Mouse (Mus musculus) liver, embryonic 16.5 days (tissue): ENCODE results near the gene Kiss1. TPM values are rescaled to one million over a fixed set of nuclear protein-coding genes. Genes with fewer than 3 reads are reported as not detected.

Experiments used
- ATAC-seq: fragments of 200-750 bp; cut with Nextera tagmentation; 2 replicates; pipeline ENCODE4 v1.8.0; 2017; ENCODE audit warnings: low read depth, mild to moderate bottlenecking, moderate number of reproducible peaks, moderate library complexity
- H3K27ac ChIP-seq: fragments of 300-500 bp; sonication (generic); 2 replicates; pipeline ENCODE4 v1.5.1; 2014; ENCODE audit warnings: mild to moderate bottlenecking, low read length
- H3K27me3 ChIP-seq: fragments of 300-500 bp; sonication (generic); 2 replicates; pipeline ENCODE4 v1.6.1; 2014; ENCODE audit warnings: low read depth, low read length, mixed read lengths; ENCODE audit not compliant: control insufficient read depth, insufficient read depth
- H3K36me3 ChIP-seq: fragments of 300-500 bp; sonication (generic); 2 replicates; pipeline ENCODE4 v1.6.1; 2014; ENCODE audit warnings: mild to moderate bottlenecking; ENCODE audit not compliant: control insufficient read depth, insufficient read depth
- H3K4me1 ChIP-seq: fragments of 300-500 bp; sonication (generic); 2 replicates; pipeline ENCODE4 v1.6.1; 2014; ENCODE audit warnings: low read depth, low read length, mixed read lengths; ENCODE audit not compliant: control insufficient read depth
- H3K4me2 ChIP-seq: fragments of 300-500 bp; sonication (generic); 2 replicates; pipeline ENCODE4 v1.6.1; 2014; ENCODE audit warnings: low read depth, low read length, mixed read lengths
- H3K4me3 ChIP-seq: fragments of 300-500 bp; sonication (generic); 2 replicates; pipeline ENCODE4 v1.5.1; 2014; ENCODE audit warnings: low read depth, mild to moderate bottlenecking, low read length
- H3K9ac ChIP-seq: fragments of 300-500 bp; sonication (generic); 2 replicates; pipeline ENCODE4 v1.6.1; 2014; ENCODE audit warnings: low read depth, low read length
- H3K9me3 ChIP-seq: fragments of 300-500 bp; sonication (generic); replicated peaks from 2 replicates; pipeline ENCODE4 v1.6.1; 2016; ENCODE audit warnings: low read length; ENCODE audit not compliant: control insufficient read depth
- WGBS: fragments of 180-500 bp; shearing (Covaris S2); extraction: QIAGEN DNeasy Blood & Tissue Kit; methylation state at CpG from one replicate; pipeline ENCODE4 v1.1.7; 2014; ENCODE audit not compliant: insufficient replicate concordance; 5-methylcytosine and 5-hydroxymethylcytosine counted together
- polyA plus RNA-seq: library from polyadenylated mRNA; unstranded; fragments of >200 nt; fragmentation: Nextera tagmentation; extraction: Ambion mirVana; gene quantifications from 2 replicates; pipeline ENCODE4 v1.2.1, GENCODE M21; 2015

Kiss1 gene
- polyA plus RNA-seq: not detected in 2 replicates

DNA sequence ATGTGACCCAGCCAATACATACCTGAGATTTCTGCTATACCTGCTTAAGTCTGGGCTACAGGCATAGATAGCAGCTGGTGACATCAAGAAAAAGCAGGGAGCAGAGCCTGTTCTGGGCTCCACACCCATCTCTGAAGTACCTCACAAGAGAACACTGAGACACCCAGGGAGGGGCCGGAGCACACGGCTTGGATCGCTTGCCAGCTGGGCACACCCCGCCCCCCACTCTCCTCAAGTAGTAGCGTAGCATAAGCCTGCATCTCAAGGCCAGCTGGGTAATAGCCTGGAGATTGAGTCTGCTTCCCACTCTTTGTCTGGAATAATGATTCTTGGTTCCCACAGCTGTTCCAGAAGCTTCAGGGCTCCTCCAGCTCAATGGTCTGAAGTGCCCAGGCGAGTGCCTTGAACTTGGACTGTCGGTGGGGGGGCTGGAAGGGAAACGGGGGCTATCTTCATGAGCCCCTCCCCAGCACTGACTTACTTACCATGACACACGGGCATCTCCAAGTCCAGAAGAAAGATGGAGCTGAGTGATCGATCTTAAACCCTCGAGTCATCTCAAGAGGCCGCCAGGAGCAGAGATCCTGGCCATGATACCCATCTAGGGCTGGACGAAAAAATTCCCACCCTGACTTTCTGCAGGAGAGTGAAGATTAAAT is at the start of gene Kiss1:
Gene Kiss1, plus strand, starts transcription at position 609 of the 659 bp plus-strand sequence.
- Histone ChIP-seq H3K4me3 (no peak within 1 kb of the TSS), H3K4me2 (no peak within 1 kb of the TSS), H3K9ac (no peak within 1 kb of the TSS), H3K27ac (no peak within 1 kb of the TSS), H3K27me3 (no peaks in the 10 kb centered on the region), H3K4me1 (no peaks in the 10 kb centered on the region), H3K9me3 (no peaks in the 10 kb centered on the region), H3K36me3 (no peaks in the 10 kb centered on the region)
- no peak for ATAC-seq
- 70% methylated on average over 13 of the region's 13 CpGs for WGBS

DNA sequence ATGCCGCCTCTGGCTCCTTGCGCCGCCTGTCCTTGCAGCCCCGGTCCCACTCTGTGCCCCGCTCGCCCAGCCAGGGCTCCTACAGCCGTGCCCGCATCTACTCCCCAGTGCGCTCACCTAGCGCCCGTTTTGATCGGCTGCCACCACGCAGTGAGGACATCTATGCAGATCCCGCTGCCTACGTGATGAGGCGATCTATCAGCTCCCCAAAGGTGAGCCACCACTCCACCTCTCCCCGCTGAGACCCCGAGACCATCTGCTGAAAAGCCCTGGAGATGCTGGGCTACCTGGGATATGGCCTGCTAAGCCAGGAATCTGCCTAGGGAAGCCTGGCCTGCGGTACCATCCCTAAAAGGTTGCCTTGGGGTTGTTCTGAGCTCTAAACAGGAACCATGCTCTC is 47.5 kb upstream of the Kiss1 start:
- Histone ChIP-seq H3K9ac (no peak overlapping the region), H3K27me3 (no peaks in the 10 kb centered on the region), H3K4me1 (no peaks in the 10 kb centered on the region), H3K4me2 (no peak overlapping the region), H3K27ac (no peak overlapping the region), H3K4me3 (no peak overlapping the region), H3K36me3 (no peaks in the 10 kb centered on the region; the same call in 1 of the 2 replicates), H3K9me3 (no peaks in the 10 kb centered on the region)
- no peak for ATAC-seq
- WGBS: 76% methylated on average over 19 of the region's 19 CpGs

DNA sequence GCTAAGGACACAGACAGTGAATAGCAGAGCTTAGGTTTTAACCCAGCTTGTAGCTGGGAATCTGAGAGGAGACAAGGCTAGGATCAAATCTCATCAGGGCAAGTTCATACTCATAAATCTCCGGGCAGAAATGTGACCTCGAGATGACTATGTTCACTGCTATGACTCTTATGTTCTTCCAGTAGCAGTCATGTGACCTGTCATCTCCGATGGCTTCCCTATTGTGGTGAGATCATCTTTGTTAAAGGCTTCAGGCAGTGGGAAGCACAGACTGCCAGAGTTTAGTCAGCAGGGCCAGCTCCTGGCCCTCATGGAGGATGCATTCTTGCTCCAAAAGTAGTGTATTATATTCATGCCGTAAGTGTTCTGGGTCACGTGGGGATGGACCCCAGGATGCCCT is 44.7 kb upstream of the Kiss1 start:
- 48% methylated on average over 5 of the region's 5 CpGs for WGBS
- H3K4me3 ChIP-seq: no peak overlapping the region
- H3K27ac ChIP-seq: no peak overlapping the region
- H3K9ac ChIP-seq: no peak overlapping the region
- no peak overlapping the region for H3K4me2 ChIP-seq
- ATAC-seq: no peak
- H3K36me3 ChIP-seq: no peaks in the 10 kb centered on the region; the same call in 1 of the 2 replicates
- no peaks in the 10 kb centered on the region for H3K4me1 ChIP-seq
- H3K9me3 ChIP-seq: no peaks in the 10 kb centered on the region
- no peaks in the 10 kb centered on the region for H3K27me3 ChIP-seq

DNA sequence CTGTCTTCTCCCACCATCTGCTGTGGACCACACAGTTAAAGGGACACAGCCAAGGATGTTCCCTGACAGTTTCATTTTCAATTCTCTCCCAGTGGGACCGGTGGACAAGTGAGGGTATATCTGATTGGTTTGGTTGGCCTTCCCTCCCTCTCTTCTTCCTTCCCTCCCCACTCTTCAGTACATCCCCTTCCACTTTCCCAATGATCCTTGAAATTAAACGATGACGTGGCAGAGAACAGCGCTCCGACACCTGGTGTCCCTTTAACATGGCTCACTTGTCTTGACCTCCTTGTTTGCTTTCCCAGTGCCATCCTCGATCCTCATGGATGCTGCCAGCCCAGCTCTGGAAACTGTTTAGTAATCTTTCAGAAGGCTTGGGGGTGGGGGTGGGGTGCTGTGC is 43.1 kb upstream of the Kiss1 start:
- Histone ChIP-seq H3K9ac (no peak overlapping the region), H3K4me3 (no peak overlapping the region), H3K36me3 (no peaks in the 10 kb centered on the region; the same call in 1 of the 2 replicates), H3K4me2 (no peak overlapping the region), H3K9me3 (no peaks in the 10 kb centered on the region), H3K4me1 (no peaks in the 10 kb centered on the region), H3K27ac (no peak overlapping the region), H3K27me3 (no peaks in the 10 kb centered on the region)
- 60% methylated on average over 6 of the region's 6 CpGs for WGBS
- ATAC-seq: no peak

DNA sequence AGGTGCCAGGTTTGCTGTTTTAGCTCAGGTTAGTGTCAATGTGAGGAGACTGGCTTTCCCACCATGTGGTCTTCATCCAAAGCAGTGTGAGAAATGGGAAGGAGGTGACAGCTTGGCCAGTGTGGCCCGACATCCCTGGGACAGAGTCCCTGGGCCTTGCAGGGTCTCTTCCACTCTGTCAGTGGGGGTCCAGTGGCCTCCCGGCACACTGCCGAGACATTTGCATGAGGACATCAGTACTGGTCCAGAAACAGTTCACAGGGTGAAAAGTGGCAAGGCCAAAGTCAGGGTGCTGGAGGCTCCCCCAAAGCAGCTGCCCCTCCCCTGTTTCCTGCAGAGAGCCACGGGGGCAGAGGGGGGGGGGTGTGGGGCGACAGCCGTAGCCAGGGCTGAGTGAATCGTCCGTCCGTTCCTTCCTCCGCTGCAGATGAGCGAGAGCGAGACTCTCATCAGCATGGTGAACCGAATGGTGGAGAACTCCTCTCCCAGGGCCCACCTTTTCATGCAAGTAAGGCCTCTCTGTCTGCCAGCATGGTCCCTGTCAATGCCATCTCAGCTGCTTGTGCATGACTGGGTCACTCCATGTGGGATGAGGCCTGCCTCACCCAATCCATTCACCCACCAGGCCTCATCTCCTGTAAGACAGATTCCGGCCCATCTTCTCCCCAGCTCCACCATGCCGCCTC is 42.6 kb upstream of the Kiss1 start:
- no peaks in the 10 kb centered on the region for H3K27me3 ChIP-seq
- no peaks in the 10 kb centered on the region for H3K9me3 ChIP-seq
- H3K36me3 ChIP-seq: no peaks in the 10 kb centered on the region; the same call in 1 of the 2 replicates
- ATAC-seq: no peak
- H3K27ac ChIP-seq: no peak overlapping the region
- 61% methylated on average over 15 of the region's 15 CpGs for WGBS
- no peak overlapping the region for H3K9ac ChIP-seq
- H3K4me2 ChIP-seq: no peak overlapping the region
- H3K4me3 ChIP-seq: no peak overlapping the region
- H3K4me1 ChIP-seq: no peaks in the 10 kb centered on the region

DNA sequence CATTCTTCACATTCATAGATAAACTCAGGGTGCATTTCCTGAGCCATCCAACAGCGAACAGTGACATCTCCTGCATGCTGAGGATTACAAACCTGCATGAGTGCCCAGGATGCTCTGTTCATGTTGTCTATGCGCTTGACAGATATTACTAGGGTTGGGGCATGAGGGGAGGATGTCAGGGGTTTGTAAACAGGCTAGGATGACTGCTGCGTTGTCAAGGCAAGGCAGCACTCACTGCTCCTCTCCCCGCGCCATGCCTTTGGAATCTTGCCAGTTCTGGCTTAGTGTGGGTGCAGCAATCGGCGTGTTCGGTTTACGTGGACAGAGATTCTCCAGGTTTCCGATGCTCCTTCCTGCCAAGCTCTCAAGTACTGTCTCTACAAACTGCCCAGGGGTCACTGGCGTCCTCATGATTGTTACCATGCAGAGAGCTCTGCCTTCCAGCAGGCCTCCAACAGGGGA is 42.0 kb upstream of the Kiss1 start:
- Histone ChIP-seq H3K9me3 (no peaks in the 10 kb centered on the region), H3K27me3 (no peaks in the 10 kb centered on the region), H3K4me3 (no peak overlapping the region), H3K9ac (no peak overlapping the region), H3K4me2 (no peak overlapping the region), H3K27ac (no peak overlapping the region), H3K36me3 (no peaks in the 10 kb centered on the region; the same call in 1 of the 2 replicates), H3K4me1 (no peaks in the 10 kb centered on the region)
- ATAC-seq: no peak
- WGBS: 75% methylated on average over 11 of the region's 11 CpGs

DNA sequence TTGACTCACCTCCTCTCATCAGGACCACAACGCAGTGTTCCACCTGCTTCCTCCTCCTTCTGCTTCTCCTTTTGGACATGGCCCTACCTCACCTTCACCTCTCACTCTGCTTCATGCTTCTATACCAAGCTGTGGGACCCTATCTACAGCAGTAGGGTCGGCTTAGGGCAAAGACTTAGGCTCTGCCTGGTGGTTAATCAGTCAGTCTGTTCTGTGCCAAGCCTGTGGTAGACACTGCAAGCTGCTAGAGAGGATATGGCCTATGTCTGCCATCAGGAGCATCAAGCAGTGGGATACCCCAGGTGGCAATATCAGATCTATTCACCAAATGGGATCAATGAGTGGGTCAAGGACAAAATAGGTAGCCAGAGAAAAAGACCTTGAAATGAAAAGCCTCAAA is 41.1 kb upstream of the Kiss1 start:
- no peak overlapping the region for H3K9ac ChIP-seq
- no peak for ATAC-seq
- no peak overlapping the region for H3K4me3 ChIP-seq
- H3K9me3 ChIP-seq: no peaks in the 10 kb centered on the region
- H3K4me2 ChIP-seq: no peak overlapping the region
- no peaks in the 10 kb centered on the region for H3K4me1 ChIP-seq
- H3K27me3 ChIP-seq: no peaks in the 10 kb centered on the region
- 50% methylated on average over 2 of the region's 2 CpGs for WGBS
- H3K27ac ChIP-seq: no peak overlapping the region
- no peaks in the 10 kb centered on the region for H3K36me3 ChIP-seq

DNA sequence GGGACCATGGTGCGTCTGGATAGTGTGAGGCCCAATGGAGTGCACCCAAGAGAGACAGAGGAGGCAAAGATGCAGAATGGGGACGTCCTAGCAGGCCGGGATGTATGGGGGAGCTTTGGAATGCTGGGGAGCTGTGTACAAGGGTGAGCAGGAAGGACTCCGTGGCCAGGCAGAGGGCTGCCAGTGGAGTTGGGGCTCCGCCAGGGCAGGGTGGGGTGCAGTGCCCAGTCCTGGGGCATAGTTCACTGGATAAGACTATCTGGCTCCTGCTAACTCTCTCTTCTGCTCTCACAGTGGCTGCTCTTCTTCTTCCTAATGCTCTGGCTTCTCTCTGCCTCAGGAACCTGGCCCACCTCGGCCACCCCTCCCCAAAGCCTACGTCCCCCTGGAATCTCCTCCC is 35.8 kb upstream of the Kiss1 start:
- H3K9ac ChIP-seq: no peak overlapping the region
- ATAC-seq: no peak

DNA sequence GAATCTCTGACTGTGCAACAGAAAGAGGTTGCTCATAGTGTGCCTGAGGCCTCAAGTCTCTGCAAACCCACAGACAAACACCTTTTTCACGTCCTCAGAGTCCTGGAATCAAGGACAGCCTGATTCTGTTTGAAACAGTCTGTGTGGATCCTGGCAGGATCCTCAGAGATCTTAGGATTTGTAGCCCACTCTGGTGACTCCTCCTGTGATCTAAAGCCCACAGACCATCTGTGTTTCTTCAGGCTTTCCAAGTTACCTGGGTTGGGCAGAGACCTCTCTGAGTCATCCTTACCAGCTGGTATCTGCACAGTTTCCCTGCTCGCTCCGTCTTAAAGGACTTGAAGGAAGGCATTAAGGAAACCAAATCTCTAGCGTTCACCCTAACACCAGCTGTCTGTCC is 34.6 kb upstream of the Kiss1 start:
- Histone ChIP-seq H3K4me1 (no peaks in the 10 kb centered on the region; the same call in 1 of the 2 replicates), H3K27me3 (no peaks in the 10 kb centered on the region), H3K4me2 (no peak overlapping the region), H3K27ac (no peak overlapping the region), H3K9me3 (no peaks in the 10 kb centered on the region), H3K4me3 (no peak overlapping the region), H3K36me3 (no peaks in the 10 kb centered on the region), H3K9ac (no peak overlapping the region)
- no peak for ATAC-seq
- WGBS: 70% methylated on average over 4 of the region's 4 CpGs

More for the DNA sequence above, 35.8 kb upstream of the Kiss1 start:
- Histone ChIP-seq H3K27me3 (no peaks in the 10 kb centered on the region), H3K9me3 (no peaks in the 10 kb centered on the region), H3K36me3 (no peaks in the 10 kb centered on the region), H3K4me2 (no peak overlapping the region), H3K27ac (no peak overlapping the region), H3K4me1 (no peaks in the 10 kb centered on the region; the same call in 1 of the 2 replicates), H3K4me3 (no peak overlapping the region)
- WGBS: 56% methylated on average over 7 of the region's 7 CpGs
